Mouse (Mus musculus): ENCODE measurements at regions not wholly inside any gene's neighbourhood (a gene's known extent, or its start where the extent isn't known, plus 50 kb on each side); places are given as distances from the start of the nearest gene placed in this dataset.

DNA sequence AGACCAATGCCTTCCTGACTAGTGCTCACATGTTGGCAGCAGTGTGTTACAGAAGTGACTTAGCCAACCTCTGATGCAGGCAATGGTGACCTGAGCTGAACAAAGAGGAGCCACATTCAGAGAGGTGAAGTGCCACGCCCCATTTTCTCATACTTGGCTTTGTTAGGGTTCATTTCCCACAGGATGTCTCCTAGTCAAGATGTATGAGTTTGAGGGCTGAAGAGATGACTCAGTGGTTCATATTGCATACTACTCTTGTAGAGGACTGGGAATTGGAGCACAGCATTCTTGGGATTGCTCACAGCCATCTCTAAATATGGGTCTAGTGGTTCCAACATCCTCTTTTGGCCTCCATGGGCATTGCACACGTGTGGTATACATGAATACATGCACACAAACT lies 478.9 kb upstream of the Sox9 start:
- no peak for TF ChIP-seq CTCF (conservative IDR thresholded peaks at IDR 0.05)
- DNase-seq (ENCODE audit: low spot score in 2 of 2) = no peak
- no peak overlapping the region for H3K27ac ChIP-seq

DNA sequence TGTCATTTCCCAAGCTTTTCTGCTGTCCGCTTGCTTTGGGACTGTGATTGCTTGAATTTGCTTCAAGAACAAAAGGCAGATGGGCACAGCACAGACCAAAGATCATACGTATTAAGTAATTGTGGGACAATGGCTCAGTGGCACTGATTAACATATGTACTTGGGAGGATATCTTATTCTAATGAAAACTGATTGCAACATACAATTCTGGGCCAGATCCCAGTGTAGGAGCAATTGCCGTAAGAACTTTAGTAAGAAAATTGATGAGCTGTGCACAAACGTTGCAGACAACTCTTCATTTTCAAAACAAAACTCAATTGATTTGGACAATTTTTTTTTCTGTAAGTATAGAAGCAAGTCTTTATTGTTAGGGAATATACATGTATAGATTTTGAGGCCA lies 456.2 kb upstream of the Sox9 start:
- no peak for TF ChIP-seq CTCF (conservative IDR thresholded peaks at IDR 0.05)
- H3K27ac ChIP-seq = no peak overlapping the region
- DNase-seq (ENCODE audit: low spot score in 2 of 2) = no peak
- H3K4me3 ChIP-seq = no peak overlapping the region

More for the DNA sequence above, 478.9 kb upstream of the Sox9 start:
- no peak overlapping the region for H3K4me3 ChIP-seq

DNA sequence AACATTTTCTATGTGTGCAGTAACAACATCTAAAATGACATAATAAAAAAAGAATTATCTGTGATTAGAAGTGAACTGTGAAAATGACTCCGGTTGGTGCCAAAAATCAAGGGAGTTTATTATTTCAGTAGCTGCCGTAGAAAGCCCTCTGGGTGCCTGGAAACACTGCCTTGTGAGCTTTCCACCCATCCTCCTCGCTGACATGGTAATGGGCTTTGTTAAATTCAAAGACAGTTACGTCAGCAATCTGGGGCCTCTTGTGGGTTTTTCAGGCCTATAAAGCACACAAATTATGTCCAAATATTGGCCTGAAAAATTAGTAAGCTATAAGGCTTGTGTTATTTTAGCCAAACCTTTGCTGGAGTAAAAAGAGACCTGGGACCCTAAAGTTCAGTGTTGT lies 454.4 kb upstream of the Sox9 start:
- no peak for DNase-seq (ENCODE audit: low spot score in 2 of 2)
- no peak for TF ChIP-seq CTCF (conservative IDR thresholded peaks at IDR 0.05)
- Histone ChIP-seq H3K27ac (no peak overlapping the region), H3K4me3 (no peak overlapping the region)

DNA sequence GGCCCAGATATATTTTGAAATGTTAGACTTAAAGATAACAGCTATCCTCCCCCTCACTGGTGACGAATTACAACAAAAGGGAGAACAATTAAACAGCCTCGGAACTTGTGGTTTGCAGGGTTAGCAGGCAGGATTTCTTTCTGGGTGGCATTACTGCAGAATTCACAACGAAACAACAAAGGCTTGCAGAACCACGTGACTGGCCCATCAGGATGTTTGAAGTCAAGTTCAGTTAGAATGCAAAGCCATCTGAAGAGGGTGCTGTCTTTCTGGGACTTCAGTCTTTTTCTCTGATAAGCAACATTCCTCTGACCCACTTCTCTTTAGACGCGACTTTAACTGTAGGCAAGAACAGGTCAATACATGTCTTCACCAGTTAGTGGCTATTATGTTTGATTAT lies 436.9 kb upstream of the Sox9 start:
- DNase-seq (ENCODE audit: low spot score in 2 of 2) = no peak
- no peak for TF ChIP-seq CTCF (conservative IDR thresholded peaks at IDR 0.05)
- Histone ChIP-seq H3K4me3 (no peak overlapping the region), H3K27ac (no peak overlapping the region)

DNA sequence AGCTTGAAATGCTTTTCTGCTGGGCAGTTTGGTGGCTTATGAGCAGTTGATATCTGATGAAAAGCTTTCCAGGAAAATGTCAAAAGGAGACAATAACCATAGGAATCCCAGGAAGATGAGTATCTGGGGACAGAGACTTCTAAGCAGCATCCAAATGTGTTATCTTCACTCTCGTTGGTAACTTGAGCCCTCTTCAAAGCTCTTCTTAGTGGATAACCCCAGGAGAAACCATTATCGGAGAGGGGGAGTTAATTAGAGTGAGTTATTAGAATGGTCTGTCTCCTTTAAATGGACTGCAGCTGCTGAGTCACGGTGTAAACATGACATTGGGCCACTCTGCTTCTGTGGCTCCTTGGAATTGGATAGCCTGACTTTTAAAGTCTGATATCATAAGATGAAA lies 436.4 kb upstream of the Sox9 start:
- no peak for DNase-seq (ENCODE audit: low spot score in 2 of 2)
- H3K4me3 ChIP-seq = no peak overlapping the region
- no peak overlapping the region for H3K27ac ChIP-seq
- TF ChIP-seq CTCF (conservative IDR thresholded peaks at IDR 0.05) = no peak

DNA sequence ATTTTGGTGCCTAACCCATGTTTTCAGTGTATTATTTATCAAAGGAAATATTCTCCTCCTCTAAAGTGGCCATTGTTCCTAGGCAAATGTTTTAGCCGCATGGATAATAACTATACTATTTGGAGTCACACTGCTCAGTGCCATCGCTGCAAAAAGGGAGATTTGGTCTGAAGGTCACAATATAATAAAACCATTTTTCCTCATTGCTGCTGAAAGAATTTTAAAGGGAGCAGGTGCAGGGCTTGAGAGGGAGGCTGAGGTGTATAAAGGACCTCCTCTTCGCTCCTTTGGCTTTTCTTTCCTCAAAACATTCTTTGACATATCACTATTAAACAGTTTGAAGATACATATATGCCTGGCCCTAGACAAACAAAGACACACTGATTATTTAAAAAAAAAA lies 435.9 kb upstream of the Sox9 start:
- no peak for TF ChIP-seq CTCF (conservative IDR thresholded peaks at IDR 0.05)
- no peak for DNase-seq (ENCODE audit: low spot score in 2 of 2)
- H3K27ac ChIP-seq = no peak overlapping the region

DNA sequence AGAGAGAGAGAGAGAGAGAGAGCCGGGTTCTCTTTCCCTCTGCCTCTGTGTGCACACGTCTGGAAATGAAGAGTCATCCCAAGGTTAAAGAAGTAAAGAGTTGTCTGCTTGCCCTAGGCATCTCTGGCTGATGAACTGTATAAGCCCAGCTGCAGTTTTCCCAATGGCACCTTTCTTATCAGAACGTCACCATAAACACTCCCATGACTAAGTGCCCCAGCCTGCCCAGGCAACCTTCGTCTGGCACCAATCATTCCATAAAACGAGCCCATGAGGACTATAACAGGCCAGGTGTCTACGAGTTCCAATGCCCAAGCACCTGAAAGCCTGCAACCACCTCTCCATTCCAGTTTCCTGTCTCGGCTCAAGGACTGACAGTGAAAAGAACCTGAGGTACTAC lies 435.5 kb upstream of the Sox9 start:
- Histone ChIP-seq H3K4me3 (no peak overlapping the region), H3K27ac (no peak overlapping the region)
- no peak for TF ChIP-seq CTCF (conservative IDR thresholded peaks at IDR 0.05)
- no peak for DNase-seq (ENCODE audit: low spot score in 2 of 2)

More for the DNA sequence above, 435.9 kb upstream of the Sox9 start:
- H3K4me3 ChIP-seq = no peak overlapping the region

DNA sequence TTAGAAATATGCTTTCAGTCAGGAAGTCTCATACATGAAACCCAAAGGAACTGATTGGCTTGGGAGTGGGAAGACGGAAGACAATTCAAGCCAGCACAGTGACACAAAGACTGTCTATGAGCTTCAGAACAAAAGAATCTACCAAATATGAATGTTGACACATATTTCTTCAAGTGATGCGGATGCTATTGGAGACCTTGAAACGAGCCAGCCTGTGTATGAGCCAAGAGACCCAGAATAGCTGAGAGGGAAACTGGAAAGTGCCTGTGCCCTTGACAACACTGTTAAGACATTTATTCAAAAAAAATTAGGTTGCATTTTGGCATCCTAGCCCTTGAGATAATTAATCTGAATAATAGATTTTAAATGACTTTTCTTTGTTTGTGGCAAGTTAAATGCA lies 426.7 kb upstream of the Sox9 start:
- H3K4me3 ChIP-seq = no peak overlapping the region
- no peak for DNase-seq (ENCODE audit: low spot score in 2 of 2)
- H3K27ac ChIP-seq = no peak overlapping the region
- TF ChIP-seq CTCF (conservative IDR thresholded peaks at IDR 0.05) = no peak

DNA sequence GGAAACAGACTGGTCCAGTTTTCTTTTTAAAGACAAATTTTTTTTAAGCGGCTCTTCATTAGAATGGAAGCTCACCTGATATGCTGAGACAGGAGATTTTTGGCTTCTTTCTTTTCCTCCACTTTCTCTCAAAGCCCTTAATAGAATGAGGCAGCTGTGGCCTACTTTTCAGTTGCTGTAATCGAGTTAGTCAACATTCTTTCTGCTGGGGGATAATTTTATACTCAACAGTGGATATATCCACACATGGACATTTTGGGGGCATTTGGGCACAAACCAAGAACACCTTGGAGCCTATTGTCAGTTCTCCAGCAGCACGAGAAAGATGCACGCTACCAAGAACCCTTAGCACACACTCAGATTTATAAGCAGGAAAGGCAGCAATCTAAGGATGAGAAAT lies 415.3 kb upstream of the Sox9 start:
- no peak for TF ChIP-seq CTCF (conservative IDR thresholded peaks at IDR 0.05)
- Histone ChIP-seq H3K27ac (no peak overlapping the region), H3K4me3 (no peak overlapping the region)
- DNase-seq (ENCODE audit: low spot score in 2 of 2) = no peak

DNA sequence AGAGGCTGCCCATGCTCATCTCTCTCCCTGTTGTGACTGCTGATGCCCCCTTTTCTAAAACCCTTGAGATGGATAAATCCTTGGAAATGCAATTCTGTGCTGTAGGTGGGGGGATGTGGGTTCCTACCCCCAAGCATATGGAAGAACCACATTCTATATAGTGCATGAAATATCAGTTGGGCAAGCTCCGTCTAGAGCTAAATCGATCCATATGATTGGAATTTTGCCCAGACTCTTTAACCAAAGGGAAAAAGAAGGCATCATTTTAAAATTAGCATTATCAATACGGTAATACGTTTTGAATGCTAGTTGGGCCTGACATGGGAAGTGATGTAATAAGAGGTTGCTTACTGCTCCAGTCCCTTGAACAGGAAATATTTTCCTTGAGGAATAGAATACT lies 411.1 kb upstream of the Sox9 start:
- DNase-seq (ENCODE audit: low spot score in 2 of 2) = no peak
- H3K4me3 ChIP-seq = no peak overlapping the region
- H3K27ac ChIP-seq = no peak overlapping the region
- TF ChIP-seq CTCF (conservative IDR thresholded peaks at IDR 0.05) = no peak

DNA sequence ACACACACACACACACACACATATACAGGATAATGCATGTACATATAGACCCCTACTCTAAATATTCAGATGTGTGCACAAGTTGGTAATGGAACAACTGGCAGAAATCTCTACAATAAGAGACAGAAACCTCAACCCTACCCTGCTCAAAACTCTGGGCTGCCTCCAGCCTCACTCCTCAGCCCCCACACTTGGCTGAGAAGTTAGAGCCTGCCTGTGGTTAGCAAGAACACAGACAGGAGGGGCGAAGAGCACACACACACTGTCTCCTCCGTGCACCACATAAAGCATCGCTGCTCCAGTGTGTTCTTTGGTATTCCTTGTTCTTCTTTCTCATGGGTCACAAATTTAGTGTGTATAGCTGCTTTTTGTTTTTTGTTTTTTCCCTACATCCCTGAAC lies 382.0 kb upstream of the Sox9 start:
- no peak overlapping the region for H3K27ac ChIP-seq
- TF ChIP-seq CTCF (conservative IDR thresholded peaks at IDR 0.05) = no peak
- DNase-seq (ENCODE audit: low spot score in 2 of 2) = no peak
- no peak overlapping the region for H3K4me3 ChIP-seq

DNA sequence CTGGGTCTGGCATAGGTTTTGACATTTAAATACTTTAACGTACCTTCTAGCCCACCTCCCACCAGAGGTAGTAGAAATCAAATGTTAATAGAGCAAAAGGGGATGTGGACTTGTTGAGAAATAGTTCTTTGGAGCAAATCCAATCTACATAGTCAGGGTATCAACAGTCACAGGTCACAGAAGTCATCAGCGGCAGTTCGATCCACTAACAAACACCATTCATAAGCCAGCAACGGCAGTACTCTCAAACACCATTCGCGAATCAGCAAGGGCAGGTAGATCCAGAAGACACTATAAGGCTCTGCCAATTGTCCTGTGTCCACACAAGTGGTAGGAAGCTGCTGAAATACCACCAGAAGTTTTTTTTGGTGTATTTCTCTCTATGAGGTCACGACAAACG lies 374.3 kb upstream of the Sox9 start:
- no peak overlapping the region for H3K4me3 ChIP-seq
- TF ChIP-seq CTCF (conservative IDR thresholded peaks at IDR 0.05) = no peak
- H3K27ac ChIP-seq = no peak overlapping the region
- no peak for DNase-seq (ENCODE audit: low spot score in 2 of 2)

DNA sequence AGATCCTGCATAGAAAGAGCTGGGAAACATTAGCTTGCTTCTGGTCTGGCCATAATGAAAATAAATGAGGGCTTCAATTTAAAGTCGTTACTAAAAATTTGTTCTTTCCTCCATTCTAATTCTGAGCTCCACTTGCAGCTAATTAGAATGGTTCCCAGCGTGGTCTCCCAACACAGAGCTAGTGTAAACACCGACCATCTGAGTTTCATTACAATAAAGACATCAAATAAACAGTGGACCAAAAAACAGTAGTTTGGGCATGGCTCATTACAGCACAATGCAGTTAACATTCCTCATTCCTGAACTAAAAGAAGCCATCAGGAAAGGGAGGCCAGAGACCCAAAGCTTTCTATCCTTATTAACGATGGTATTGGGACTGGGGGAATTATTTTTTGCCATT lies 369.6 kb upstream of the Sox9 start:
- Histone ChIP-seq H3K4me3 (no peak overlapping the region), H3K27ac (no peak overlapping the region)
- TF ChIP-seq CTCF (conservative IDR thresholded peaks at IDR 0.05) = no peak
- DNase-seq (ENCODE audit: low spot score in 2 of 2) = no peak

DNA sequence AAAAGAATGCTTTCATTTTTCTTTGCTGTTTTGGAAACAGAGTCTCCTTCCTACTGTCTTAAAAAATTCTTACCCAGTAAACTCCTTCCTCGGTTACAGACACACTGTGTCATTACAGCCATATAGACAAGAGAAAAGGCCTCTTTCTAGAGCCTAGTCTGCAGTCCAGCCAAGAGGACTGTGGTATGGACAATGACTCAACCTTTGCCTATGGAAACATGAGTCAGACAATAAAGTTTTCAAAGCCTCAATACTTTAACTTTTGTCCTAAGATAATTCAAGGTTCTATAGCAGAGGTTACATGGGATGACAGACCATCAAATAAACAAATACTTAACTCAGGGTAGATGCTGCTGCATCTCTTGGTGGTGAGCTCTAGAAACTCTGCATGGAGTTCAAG lies 339.4 kb upstream of the Sox9 start:
- Histone ChIP-seq H3K27ac (no peak overlapping the region), H3K4me3 (no peak overlapping the region)
- no peak for TF ChIP-seq CTCF (conservative IDR thresholded peaks at IDR 0.05)
- no peak for DNase-seq (ENCODE audit: low spot score in 2 of 2)

DNA sequence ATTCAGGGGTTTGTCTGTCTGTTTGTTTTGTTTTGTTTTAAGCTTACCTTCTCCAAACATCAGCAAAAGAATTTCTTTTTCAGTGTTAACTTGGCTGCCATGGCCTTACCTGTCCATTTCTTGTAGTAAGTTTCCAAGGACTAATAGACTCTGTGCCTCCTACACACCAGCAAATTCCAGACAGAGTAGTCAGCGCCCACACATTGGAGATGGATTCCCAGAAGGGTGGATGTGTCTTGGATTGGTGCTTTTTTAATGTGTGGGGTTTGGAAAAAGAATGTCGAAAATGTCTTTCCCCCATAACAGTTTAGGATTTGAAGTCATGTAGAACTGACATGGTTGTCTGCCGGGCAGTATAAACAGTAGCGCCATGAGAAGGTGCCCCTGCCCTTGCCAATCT lies 338.1 kb upstream of the Sox9 start:
- no peak overlapping the region for H3K27ac ChIP-seq
- no peak for DNase-seq (ENCODE audit: low spot score in 2 of 2)
- no peak for TF ChIP-seq CTCF (conservative IDR thresholded peaks at IDR 0.05)
- no peak overlapping the region for H3K4me3 ChIP-seq

Data from layer of hippocampus, adult 2 months (tissue).